Mouse (Mus musculus) CH12.LX (cell line): ENCODE measurements around the gene Klhl26.

ENCODE experiments used
- CHD2 ChIP-seq: IDR thresholded peaks from 2 replicates; pipeline ENCODE4 v1.6.1; 2011; ENCODE audit warnings: low read length, improper control_type of control experiment
- CTCF ChIP-seq, 2 experiments: IDR thresholded peaks in 1 of 2; conservative IDR thresholded peaks in 1 of 2; 2 replicates each; pipeline ENCODE4 v1.5.1; 2011 to 2012; ENCODE audit warnings: low read depth in 2 of 2, low read length in 2 of 2, improper control_type of control experiment in 1 of 2, inconsistent platforms in 1 of 2, mild to moderate bottlenecking in 1 of 2, moderate library complexity in 1 of 2
- EP300 ChIP-seq: IDR thresholded peaks from 2 replicates; pipeline ENCODE4 v1.6.1; 2011; ENCODE audit warnings: low read length, improper control_type of control experiment
- GABPA ChIP-seq: IDR thresholded peaks from 2 replicates; pipeline ENCODE4 v1.6.1; 2012; ENCODE audit warnings: low read depth, low read length, improper control_type of control experiment, inconsistent platforms; ENCODE audit not compliant: insufficient replicate concordance
- HCFC1 ChIP-seq: IDR thresholded peaks from 2 replicates; pipeline ENCODE4 v1.6.1; 2012; ENCODE audit warnings: low read depth, mild to moderate bottlenecking, inconsistent platforms, low read length, improper control_type of control experiment
- JUND ChIP-seq: conservative IDR thresholded peaks from 2 replicates; pipeline ENCODE4 v1.6.1; 2011; ENCODE audit warnings: low read depth, low read length, improper control_type of control experiment
- MAFK ChIP-seq: IDR thresholded peaks from 2 replicates; pipeline ENCODE4 v1.6.1; 2011; ENCODE audit warnings: low read length, improper control_type of control experiment; ENCODE audit not compliant: insufficient replicate concordance
- POLR2A ChIP-seq: IDR thresholded peaks from 2 replicates; pipeline ENCODE4 v1.6.1; 2011; ENCODE audit warnings: low read depth, mild to moderate bottlenecking, improper control_type of control experiment, low read length
- USF1 ChIP-seq: IDR thresholded peaks from 2 replicates; pipeline ENCODE4 v1.6.1; 2014; ENCODE audit warnings: low read depth, mild to moderate bottlenecking, inconsistent platforms, low read length, improper control_type of control experiment
- USF2 ChIP-seq: conservative IDR thresholded peaks from 2 replicates; pipeline ENCODE4 v1.6.1; 2011; ENCODE audit warnings: low read depth, low read length, improper control_type of control experiment
- ZC3H11A ChIP-seq: IDR thresholded peaks from 2 replicates; pipeline ENCODE4 v1.6.1; 2012; ENCODE audit warnings: low read depth, mild to moderate bottlenecking, inconsistent platforms, low read length, improper control_type of control experiment

DNA sequence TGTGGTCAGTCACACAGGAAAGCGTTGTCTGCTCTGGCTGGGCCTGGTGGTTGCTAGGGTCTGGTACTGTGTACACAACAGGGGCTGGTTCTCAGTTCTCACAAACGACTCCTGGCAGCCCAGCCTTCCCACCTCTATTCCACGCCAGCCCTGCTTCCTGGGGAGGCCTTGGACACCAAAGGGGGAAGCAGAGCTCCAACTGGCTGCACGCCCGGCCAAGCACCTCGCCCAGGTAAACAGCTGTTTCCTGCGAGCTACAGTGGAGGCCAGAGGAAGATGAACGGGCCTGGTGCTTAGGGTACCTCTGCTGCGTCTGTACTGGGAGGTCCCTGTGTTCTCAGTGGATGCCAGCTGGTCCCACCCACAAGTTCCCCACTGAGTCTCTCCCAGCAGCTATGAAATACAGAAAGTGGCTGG is 67.3 kb downstream of the Klhl26 start:
- TF ChIP-seq POLR2A (no peak), GABPA (no peak), HCFC1 (no peak), MAFK (no peak), EP300 (no peak), CTCF (conservative IDR thresholded peaks at IDR 0.05 in 1 of 2, IDR thresholded peaks at IDR 0.05 in 1 of 2; ENCODE audit: low read depth in 2 of 2, low read length in 2 of 2) (no peak), ZC3H11A (no peak), USF2 (no peak), CHD2 (no peak), USF1 (no peak), JUND (no peak)
